Mouse (Mus musculus) CH12.LX (cell line): ENCODE measurements around the gene Nt5c2. TPM values are rescaled to one million over a fixed set of nuclear protein-coding genes. Genes with fewer than 3 reads are reported as not detected.

Experiments
- DNase-seq: peaks from one replicate; pipeline ENCODE4 v3.0.0-alpha.2; 2013; ENCODE audit errors: extremely low read depth
- H3K27ac ChIP-seq: 2 replicates; pipeline ENCODE4 v1.5.1; 2012; ENCODE audit warnings: low read depth, mild to moderate bottlenecking, control low read depth, moderate library complexity; ENCODE audit not compliant: insufficient read depth
- H3K27me3 ChIP-seq: replicated peaks from 2 replicates; pipeline ENCODE3; 2012; ENCODE audit warnings: inconsistent platforms
- H3K36me3 ChIP-seq, 2 experiments: replicated peaks in 1 of 2; 2 replicates each; pipeline versions ENCODE3 to v1.6.1; 2012; ENCODE audit warnings: inconsistent platforms in 1 of 2, low read length in 1 of 2, mild to moderate bottlenecking in 1 of 2, mixed read lengths in 1 of 2, moderate library complexity in 1 of 2; ENCODE audit not compliant: control insufficient read depth in 1 of 2, insufficient read depth in 1 of 2
- H3K4me1 ChIP-seq, 2 experiments: 2 replicates each; pipeline ENCODE4 v1.6.1; 2012; ENCODE audit warnings: inconsistent platforms in 1 of 2, moderate library complexity in 1 of 2; ENCODE audit not compliant: insufficient read depth in 2 of 2, control insufficient read depth in 1 of 2
- H3K4me2 ChIP-seq: 2 replicates; pipeline ENCODE4 v1.6.1; 2012; ENCODE audit warnings: low read depth, mild to moderate bottlenecking, control low read depth; ENCODE audit not compliant: poor library complexity, insufficient read depth, severe bottlenecking
- H3K4me3 ChIP-seq, 3 experiments: fragments of 150-350 bp in 1 of 3; sonication (generic) in 1 of 3; replicated peaks in 1 of 3; 2 replicates each; pipeline versions ENCODE3 to v1.5.1; 2011 to 2012; ENCODE audit warnings: low read depth in 2 of 3, low read length in 2 of 3, mild to moderate bottlenecking in 2 of 3, moderate library complexity in 2 of 3, control low read depth in 1 of 3, improper control_type of control experiment in 1 of 3, inconsistent platforms in 1 of 3, mixed read lengths in 1 of 3; ENCODE audit not compliant: poor library complexity in 1 of 3
- H3K79me2 ChIP-seq: replicated peaks from 2 replicates; pipeline ENCODE4 v1.6.1; 2012; ENCODE audit warnings: mild to moderate bottlenecking, moderate library complexity; ENCODE audit not compliant: control insufficient read depth, poor library complexity, insufficient read depth, severe bottlenecking; ENCODE audit errors: extremely low read depth
- H3K9ac ChIP-seq: 2 replicates; pipeline ENCODE4 v1.6.1; 2012; ENCODE audit warnings: low read depth, mild to moderate bottlenecking, control low read depth, moderate library complexity; ENCODE audit not compliant: insufficient read depth
- H3K9me3 ChIP-seq: replicated peaks from 2 replicates; pipeline ENCODE3; 2012; ENCODE audit warnings: low read length, inconsistent platforms, mixed read lengths
- BHLHE40 ChIP-seq: IDR thresholded peaks from 2 replicates; pipeline ENCODE4 v1.6.1; 2011; ENCODE audit warnings: mild to moderate bottlenecking, low read depth, low read length, improper control_type of control experiment
- CTCF ChIP-seq, 2 experiments: IDR thresholded peaks in 1 of 2; conservative IDR thresholded peaks in 1 of 2; 2 replicates each; pipeline ENCODE4 v1.5.1; 2011 to 2012; ENCODE audit warnings: low read depth in 2 of 2, low read length in 2 of 2, improper control_type of control experiment in 1 of 2, inconsistent platforms in 1 of 2, mild to moderate bottlenecking in 1 of 2, moderate library complexity in 1 of 2
- EP300 ChIP-seq: IDR thresholded peaks from 2 replicates; pipeline ENCODE4 v1.6.1; 2011; ENCODE audit warnings: low read length, improper control_type of control experiment
- ETS1 ChIP-seq: conservative IDR thresholded peaks from 2 replicates; pipeline ENCODE4 v1.6.1; 2012; ENCODE audit warnings: low read depth, mild to moderate bottlenecking, inconsistent platforms, low read length, improper control_type of control experiment, moderate library complexity
- GABPA ChIP-seq: IDR thresholded peaks from 2 replicates; pipeline ENCODE4 v1.6.1; 2012; ENCODE audit warnings: low read depth, low read length, improper control_type of control experiment, inconsistent platforms; ENCODE audit not compliant: insufficient replicate concordance
- HCFC1 ChIP-seq: IDR thresholded peaks from 2 replicates; pipeline ENCODE4 v1.6.1; 2012; ENCODE audit warnings: low read depth, mild to moderate bottlenecking, inconsistent platforms, low read length, improper control_type of control experiment
- IRF4 ChIP-seq: IDR thresholded peaks from 2 replicates; pipeline ENCODE4 v1.6.1; 2014; ENCODE audit warnings: low read depth, mild to moderate bottlenecking, inconsistent platforms, low read length, improper control_type of control experiment
- JUN ChIP-seq: IDR thresholded peaks from 2 replicates; pipeline ENCODE4 v1.6.1; 2011; ENCODE audit warnings: low read depth, mild to moderate bottlenecking, low read length, improper control_type of control experiment, moderate library complexity; ENCODE audit not compliant: insufficient read depth
- KAT2A ChIP-seq: IDR thresholded peaks from 2 replicates; pipeline ENCODE4 v1.6.1; 2012; ENCODE audit warnings: low read length, improper control_type of control experiment, inconsistent platforms; ENCODE audit not compliant: insufficient replicate concordance
- MAFK ChIP-seq: IDR thresholded peaks from 2 replicates; pipeline ENCODE4 v1.6.1; 2011; ENCODE audit warnings: low read length, improper control_type of control experiment; ENCODE audit not compliant: insufficient replicate concordance
- MAZ ChIP-seq: IDR thresholded peaks from 2 replicates; pipeline ENCODE4 v1.6.1; 2012; ENCODE audit warnings: low read depth, mild to moderate bottlenecking, inconsistent platforms, low read length, improper control_type of control experiment, moderate library complexity
- NELFE ChIP-seq: IDR thresholded peaks from 2 replicates; pipeline ENCODE4 v1.6.1; 2011; ENCODE audit warnings: low read depth, low read length, improper control_type of control experiment
- NRF1 ChIP-seq: IDR thresholded peaks from 2 replicates; pipeline ENCODE4 v1.6.1; 2014; ENCODE audit warnings: low read depth, mild to moderate bottlenecking, inconsistent platforms, low read length, improper control_type of control experiment, moderate library complexity
- RAD21 ChIP-seq: IDR thresholded peaks from 2 replicates; pipeline ENCODE4 v1.6.1; 2011; ENCODE audit warnings: low read depth, mild to moderate bottlenecking, low read length, improper control_type of control experiment, moderate library complexity
- RCOR1 ChIP-seq: conservative IDR thresholded peaks from 2 replicates; pipeline ENCODE4 v1.6.1; 2012; ENCODE audit warnings: low read depth, mild to moderate bottlenecking, inconsistent platforms, low read length, improper control_type of control experiment
- SIN3A ChIP-seq: IDR thresholded peaks from 2 replicates; pipeline ENCODE4 v1.6.1; 2012; ENCODE audit warnings: low read length, improper control_type of control experiment, inconsistent platforms
- SMC3 ChIP-seq: IDR thresholded peaks from 2 replicates; pipeline ENCODE4 v1.6.1; 2011; ENCODE audit warnings: low read depth, low read length, improper control_type of control experiment
- TBP ChIP-seq: conservative IDR thresholded peaks from 2 replicates; pipeline ENCODE4 v1.6.1; 2011; ENCODE audit warnings: low read depth, low read length, improper control_type of control experiment
- UBTF ChIP-seq: IDR thresholded peaks from 2 replicates; pipeline ENCODE4 v1.6.1; 2012; ENCODE audit warnings: low read depth, mild to moderate bottlenecking, inconsistent platforms, low read length, improper control_type of control experiment, moderate library complexity
- USF2 ChIP-seq: conservative IDR thresholded peaks from 2 replicates; pipeline ENCODE4 v1.6.1; 2011; ENCODE audit warnings: low read depth, low read length, improper control_type of control experiment
- ZC3H11A ChIP-seq: IDR thresholded peaks from 2 replicates; pipeline ENCODE4 v1.6.1; 2012; ENCODE audit warnings: low read depth, mild to moderate bottlenecking, inconsistent platforms, low read length, improper control_type of control experiment
- dilution Hi-C: fragments of 300-500 bp; cut with MboI; formaldehyde crosslinking; loops from 2 replicates; pipeline ENCODE4 v1.14.3; 2020; ENCODE audit warnings: low sequenced_read_pairs; ENCODE audit not compliant: extremely low pct_unique_long_range_greater_than_20kb, extremely low pct_ligation_motif_present
- in situ Hi-C: fragments of 300-500 bp; cut with MboI; formaldehyde crosslinking; loops from 3 replicates; pipeline ENCODE4 v1.14.3; 2019; ENCODE audit warnings: low sequenced_read_pairs, low pct_ligation_motif_present, low pct_unique_long_range_greater_than_20kb, mixed read lengths
- polyA plus RNA-seq: library from polyadenylated mRNA; unstranded; fragments of >175 nt; gene quantifications from 2 replicates; pipeline ENCODE4 v1.2.1, GENCODE M21; 2012; ENCODE audit warnings: low read depth; ENCODE audit not compliant: insufficient read length
- total RNA-seq, 2 experiments: library from RNA; depleted of rRNA; stranded (reverse); fragments of 300-350 nt in 1 of 2; fragments of >200 nt in 1 of 2; gene quantifications; 2 replicates each; pipeline ENCODE4 v1.2.3; 2012 to 2014

Gene Nt5c2
- total and polyA plus RNA-seq, 3 experiments = 15.1 to 62.9 (median 21.1) TPM

DNA sequence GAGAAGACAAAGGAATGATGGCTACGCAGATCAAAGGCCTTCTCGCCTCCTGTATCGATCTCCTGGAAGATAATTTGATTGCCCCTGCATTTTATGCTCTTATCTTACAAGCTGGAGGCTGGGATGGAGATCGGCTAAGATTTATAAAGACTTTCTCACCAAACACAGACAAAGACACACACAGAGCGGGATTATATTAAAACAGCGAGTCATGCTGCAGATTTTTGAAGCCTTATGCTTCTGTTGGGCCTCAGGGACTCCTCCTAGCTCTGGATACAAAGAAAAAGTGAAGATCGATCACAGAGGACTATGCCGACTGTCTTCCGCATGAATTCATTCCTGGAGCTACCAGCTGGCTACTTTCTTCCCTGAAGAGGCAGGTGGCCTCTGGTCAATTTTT lies 14.8 kb upstream of the Nt5c2 start:
- no peak for DNase-seq
- Histone ChIP-seq H3K27me3 (no peaks in the 10 kb centered on the region), H3K4me2 (no peak overlapping the region), H3K9me3 (no peaks in the 10 kb centered on the region), H3K9ac (no peak overlapping the region), H3K4me3 (no peak overlapping the region), H3K79me2 (no peaks in the 10 kb centered on the region), H3K36me3 (peaks cover 17 to 32% of the 10 kb centered on the region in 2 experiments), H3K27ac (no peak overlapping the region), H3K4me1 (peaks cover 1 to 10% of the 10 kb centered on the region in 2 experiments)
- TF ChIP-seq SMC3 (no peak), ETS1 (no peak), SIN3A (no peak), RAD21 (no peak), CTCF (conservative IDR thresholded peaks at IDR 0.05 in 1 of 2, IDR thresholded peaks at IDR 0.05 in 1 of 2; ENCODE audit: low read depth in 2 of 2, low read length in 2 of 2) (no peak), MAZ (no peak), KAT2A (no peak), JUN (no peak), USF2 (no peak), NRF1 (no peak), MAFK (no peak), BHLHE40 (no peak), TBP (no peak), ZC3H11A (no peak), HCFC1 (no peak), IRF4 (no peak), NELFE (no peak), UBTF (no peak), EP300 (no peak), RCOR1 (no peak)
- in situ Hi-C loops = no loop called here
- dilution Hi-C loops = no loop called here

GRCm38 (mm10) chr19:47026513-47026912 lies 11.6 kb upstream of the Nt5c2 start:
- in situ Hi-C loops (no loop called here), dilution Hi-C loops (no loop called here)
- peaks cover 7 to 16% of the 10 kb centered on the region in 2 experiments; a peak in 3 of 4 replicates for H3K4me1 ChIP-seq

More at GRCm38 (mm10) chr19:47026513-47026912, 11.6 kb upstream of the Nt5c2 start:
- no peak overlapping the region for H3K4me2 ChIP-seq
- no peaks in the 10 kb centered on the region for H3K9me3 ChIP-seq
- no peaks in the 10 kb centered on the region for H3K79me2 ChIP-seq
- H3K4me3 ChIP-seq = no peak overlapping the region
- peak in 1 of 2 experiments; percentile 17; a peak in 1 of 4 replicates for TF ChIP-seq CTCF (conservative IDR thresholded peaks at IDR 0.05 in 1 of 2, IDR thresholded peaks at IDR 0.05 in 1 of 2; ENCODE audit: low read depth in 2 of 2, low read length in 2 of 2)
- no peak for TF ChIP-seq GABPA
- H3K27me3 ChIP-seq = no peaks in the 10 kb centered on the region
- DNase-seq = no peak
- no peak overlapping the region for H3K9ac ChIP-seq
- H3K27ac ChIP-seq = no peak overlapping the region
- H3K36me3 ChIP-seq = peaks cover 0 to 2% of the 10 kb centered on the region in 2 experiments
